Mouse (Mus musculus) embryonic fibroblast, embryonic 13.5 days (primary cell): ENCODE data around the gene Gm28038.

Source experiments
- CTCF ChIP-seq: IDR thresholded peaks from 2 replicates; pipeline ENCODE4 v1.5.1; 2011; ENCODE audit warnings: mild to moderate bottlenecking, control low read depth, low read length, moderate library complexity, borderline replicate concordance; ENCODE audit not compliant: insufficient read depth
- POLR2A ChIP-seq: IDR thresholded peaks from 2 replicates; pipeline ENCODE4 v1.6.1; 2011; ENCODE audit warnings: low read depth, mild to moderate bottlenecking, control low read depth, low read length, moderate library complexity

DNA sequence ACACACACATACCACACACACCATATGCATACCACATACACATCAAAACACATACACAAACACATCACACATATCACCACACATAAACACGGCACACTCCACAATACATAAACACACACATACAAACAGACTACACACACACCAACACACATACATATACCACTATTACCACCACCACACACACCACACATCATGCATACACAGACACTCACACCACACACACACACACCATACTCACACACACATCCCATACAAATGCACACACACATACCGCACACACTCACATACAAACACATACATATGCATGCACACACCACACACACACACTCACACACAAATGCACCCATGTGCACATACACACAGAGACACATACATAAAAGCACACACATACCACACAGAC is 13.4 kb upstream of the Gm28038 start:
- TF ChIP-seq POLR2A = peak; percentile 50
- no peak for TF ChIP-seq CTCF
